Mouse (Mus musculus): ENCODE results near the gene Asb8. TPM values are rescaled to one million over a fixed set of nuclear protein-coding genes. Genes with fewer than 3 reads are reported as not detected.
A peak's percentile ranks its signal among the peaks of the same experiment; 100 is the strongest.

Gene Asb8
- total RNA-seq, 2 experiments from 2014 or later: 16.4 to 25.6 TPM

DNA sequence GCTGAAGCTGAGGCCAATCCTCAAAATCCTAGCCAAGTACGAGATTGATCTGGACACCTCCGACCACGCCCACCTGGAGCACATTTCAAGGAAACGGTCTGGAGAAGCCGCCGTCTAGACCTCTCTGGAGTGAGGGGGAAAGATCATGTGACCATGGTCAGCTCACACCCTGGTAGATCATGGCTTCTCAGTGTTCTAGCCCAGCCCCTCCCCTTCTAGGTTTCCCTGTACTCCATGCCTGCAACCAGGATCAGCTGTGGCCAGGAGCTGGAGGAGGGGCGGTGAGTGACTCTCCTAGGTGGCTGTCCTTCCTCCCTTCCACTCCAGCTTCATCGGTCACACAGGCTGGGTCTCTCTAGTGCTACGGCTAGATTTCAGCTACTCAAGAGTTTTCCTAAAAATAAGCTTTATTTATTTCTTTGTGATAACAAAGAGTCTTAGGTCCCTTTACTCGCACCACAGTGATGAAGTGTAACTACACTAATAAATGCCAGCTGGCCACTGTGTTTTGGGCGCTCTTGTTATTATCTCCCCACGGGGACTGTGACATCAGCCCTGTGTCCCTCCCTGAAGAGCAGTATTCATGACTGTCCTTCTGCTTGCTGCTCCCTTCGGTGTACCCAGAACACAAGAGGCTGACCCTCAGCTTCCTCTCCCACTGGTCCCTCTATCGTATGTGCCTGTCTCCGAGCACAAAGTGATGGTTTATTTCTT, 33.3 kb downstream of the Asb8 start:
- no peak for ATAC-seq (replicated peaks; ENCODE audit: low FRiP score, low TSS enrichment, poor library complexity, severe bottlenecking)

GRCm38 (mm10) chr15:98131451-98131850, 34.0 kb downstream of the Asb8 start:
- no peak for ATAC-seq (replicated peaks; ENCODE audit: low FRiP score, low TSS enrichment, poor library complexity, severe bottlenecking)

DNA sequence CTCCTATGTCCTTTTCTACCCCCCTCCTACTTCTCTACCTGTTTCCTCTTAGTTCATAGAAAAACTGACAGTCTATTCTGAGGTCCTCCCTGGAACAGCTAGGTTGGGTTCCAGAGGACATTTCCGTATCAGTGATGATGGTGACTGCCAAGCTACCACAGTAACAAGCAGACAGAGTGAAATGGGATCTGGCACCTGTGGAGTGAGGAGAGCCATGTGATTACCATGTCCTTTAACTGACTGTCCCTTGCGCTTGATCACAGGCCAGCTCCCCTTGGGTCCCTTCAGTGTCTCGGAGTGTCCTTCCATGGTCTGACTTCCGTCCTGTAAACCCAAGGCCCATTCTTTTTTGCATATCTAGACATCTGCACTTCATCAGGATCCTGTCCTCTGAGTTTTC, 34.4 kb downstream of the Asb8 start:
- no peak for ATAC-seq (replicated peaks; ENCODE audit: low FRiP score, low TSS enrichment, poor library complexity, severe bottlenecking)

GRCm38 (mm10) chr15:98120831-98121230, 44.6 kb downstream of the Asb8 start:
- ATAC-seq (replicated peaks; ENCODE audit: low FRiP score, low TSS enrichment, poor library complexity, severe bottlenecking): no peak

GRCm38 (mm10) chr15:98119363-98119762, 46.1 kb downstream of the Asb8 start:
- ATAC-seq (replicated peaks; ENCODE audit: low FRiP score, low TSS enrichment, poor library complexity, severe bottlenecking): no peak

GRCm38 (mm10) chr15:98116287-98116686, 49.1 kb downstream of the Asb8 start:
- peak; percentile 91 for ATAC-seq (replicated peaks; ENCODE audit: low FRiP score, low TSS enrichment, poor library complexity, severe bottlenecking)

- peak; percentile 13 for ATAC-seq (replicated peaks; ENCODE audit: low FRiP score, low TSS enrichment, poor library complexity, severe bottlenecking)
These were observed 49.7 kb downstream of the Asb8 start for GRCm38 (mm10) chr15:98115779-98116163.

DNA sequence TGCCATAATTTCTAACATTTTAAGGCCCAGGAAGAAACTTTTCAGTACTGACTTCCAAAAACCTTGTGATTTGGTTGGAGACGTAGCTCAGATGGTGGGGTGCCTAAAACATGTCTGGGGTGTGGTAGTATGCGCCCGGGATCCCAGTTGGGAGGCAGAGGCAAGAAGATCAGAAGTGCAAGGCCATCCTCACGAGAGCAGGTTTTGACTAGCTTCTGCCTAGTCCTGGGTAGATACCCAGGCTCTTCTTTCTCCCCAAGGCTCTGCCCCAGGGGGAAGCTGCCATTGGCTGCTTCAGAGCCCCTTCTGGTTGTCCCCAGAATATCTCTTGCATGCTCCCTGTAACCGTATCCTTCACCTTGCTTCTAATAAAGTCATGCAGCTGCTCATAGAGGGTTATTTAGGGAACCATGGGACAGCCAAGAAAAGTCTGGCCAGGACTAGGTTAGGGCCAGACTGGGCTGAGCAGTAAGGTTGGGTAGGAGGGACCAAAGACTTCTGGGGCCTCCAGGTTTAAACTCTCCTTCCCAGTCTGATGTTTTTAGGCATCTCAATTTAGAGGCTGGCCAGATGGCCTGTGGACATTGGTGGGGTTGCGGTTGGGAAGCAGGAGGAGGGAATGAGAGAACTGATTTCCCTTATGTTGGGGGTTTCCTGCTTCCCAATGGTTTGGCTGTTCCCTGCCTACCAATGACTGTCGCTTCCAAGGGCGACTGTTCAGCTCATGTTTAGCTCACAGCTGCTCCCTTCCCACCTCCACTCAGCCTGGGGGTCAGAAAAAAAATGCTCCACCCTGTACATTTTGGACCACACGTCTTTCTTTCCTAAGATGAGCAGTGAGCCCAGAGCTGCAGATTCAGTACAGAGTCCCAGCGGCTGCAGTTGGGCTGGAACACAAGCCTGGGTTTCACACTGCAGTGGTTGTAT, 50.3 kb downstream of the Asb8 start:
- no peak for ATAC-seq (replicated peaks; ENCODE audit: low FRiP score, low TSS enrichment, poor library complexity, severe bottlenecking)

DNA sequence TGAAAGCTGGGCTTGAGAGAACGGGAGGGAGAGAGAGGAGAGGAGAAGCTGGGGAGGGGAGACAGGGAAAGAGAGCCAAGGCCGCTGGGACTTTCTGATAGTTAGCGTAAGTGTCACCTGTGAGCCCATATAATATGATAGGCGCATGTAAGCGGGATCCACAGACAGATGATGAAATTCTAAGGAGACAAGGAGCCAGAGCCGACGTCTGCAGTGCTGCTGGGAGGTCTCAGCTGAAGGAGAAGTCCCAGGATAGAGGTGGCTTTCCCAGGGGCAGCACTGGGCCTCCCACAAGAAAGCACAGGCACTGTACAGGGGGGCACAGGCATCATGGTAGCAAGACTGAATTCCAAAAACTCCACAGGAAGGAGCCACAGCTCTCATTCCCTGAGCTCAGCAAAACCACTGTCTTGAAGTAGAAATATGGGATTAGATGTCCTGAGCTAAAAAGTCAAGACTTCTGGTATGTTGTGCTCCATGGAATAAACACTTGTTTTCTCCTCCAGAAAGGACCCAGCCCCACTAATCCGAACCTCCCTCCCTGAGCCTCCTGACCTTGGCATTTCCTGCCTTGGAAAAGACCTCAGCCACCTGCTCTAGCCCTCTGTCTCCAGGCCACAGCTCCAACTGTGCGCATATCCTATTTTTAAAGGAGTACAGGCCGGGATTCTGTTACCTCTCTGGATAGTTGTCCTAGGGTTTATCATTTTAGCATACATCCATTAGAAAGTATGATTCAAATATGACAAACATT, 51.1 kb downstream of the Asb8 start:
- no peak for ATAC-seq (replicated peaks; ENCODE audit: low FRiP score, low TSS enrichment, poor library complexity, severe bottlenecking)

DNA sequence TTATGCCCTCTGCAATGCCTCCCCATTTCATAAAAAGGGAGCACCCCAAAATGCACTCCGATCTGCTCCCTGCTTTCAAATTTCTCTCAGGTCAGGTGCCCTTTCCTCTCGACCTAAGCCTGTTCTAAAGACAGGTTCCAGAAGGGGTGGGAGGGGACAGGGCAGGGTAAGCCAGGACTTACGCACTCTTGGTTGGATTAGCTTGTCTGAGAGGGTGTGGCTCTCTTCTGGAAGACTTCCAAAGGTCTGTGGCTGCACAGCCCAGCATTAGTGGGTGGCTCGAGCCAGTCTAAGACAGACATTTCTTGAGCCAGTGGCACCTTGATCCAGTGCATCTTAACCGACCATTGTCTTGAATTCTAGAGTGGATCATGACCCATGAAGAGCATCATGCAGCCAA, 53.6 kb downstream of the Asb8 start:
- ATAC-seq (replicated peaks; ENCODE audit: low FRiP score, low TSS enrichment, poor library complexity, severe bottlenecking): peak; percentile 61

DNA sequence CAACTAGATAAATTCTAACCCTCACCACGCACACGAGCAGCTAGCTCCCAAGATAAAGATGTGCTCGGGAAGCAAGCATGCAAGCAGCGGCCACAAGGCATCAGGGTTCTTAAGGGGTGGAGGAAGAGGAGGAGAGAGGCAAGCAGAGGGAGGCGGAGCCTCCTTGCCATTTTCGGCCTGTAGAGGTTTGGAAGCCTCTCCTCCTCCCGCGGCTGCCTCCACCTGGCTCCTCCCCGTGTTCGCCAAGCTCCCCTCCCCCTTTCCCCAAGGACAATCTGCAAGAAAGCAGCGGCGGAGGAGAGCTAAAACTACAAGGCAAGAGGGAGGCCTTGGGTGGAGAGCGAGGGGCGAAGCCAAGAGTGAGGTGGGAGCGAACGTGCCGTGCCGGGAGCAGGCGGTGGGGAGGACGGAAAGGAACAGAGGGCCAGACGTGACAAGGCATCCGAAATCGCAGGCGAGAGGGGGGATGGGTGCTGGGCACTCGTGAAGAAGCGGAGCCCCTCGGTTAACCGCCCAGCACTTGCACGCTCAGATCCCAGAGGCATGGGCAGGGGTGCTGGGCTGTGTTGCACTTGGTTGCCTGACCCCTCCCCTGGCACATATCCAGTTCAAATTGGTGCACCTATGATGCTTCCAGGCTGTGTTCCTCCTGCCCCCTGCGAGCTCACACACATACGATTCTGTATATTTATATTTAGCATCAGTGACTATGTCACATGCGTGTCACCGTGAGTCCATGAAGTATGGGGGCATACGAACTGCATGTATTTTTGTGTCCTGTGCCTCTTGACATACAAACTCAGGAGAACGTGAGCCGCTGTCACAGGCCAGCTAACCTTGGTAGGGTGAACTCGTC, 56.9 kb downstream of the Asb8 start:
- ATAC-seq (replicated peaks; ENCODE audit: low FRiP score, low TSS enrichment, poor library complexity, severe bottlenecking): peak; percentile 88

DNA sequence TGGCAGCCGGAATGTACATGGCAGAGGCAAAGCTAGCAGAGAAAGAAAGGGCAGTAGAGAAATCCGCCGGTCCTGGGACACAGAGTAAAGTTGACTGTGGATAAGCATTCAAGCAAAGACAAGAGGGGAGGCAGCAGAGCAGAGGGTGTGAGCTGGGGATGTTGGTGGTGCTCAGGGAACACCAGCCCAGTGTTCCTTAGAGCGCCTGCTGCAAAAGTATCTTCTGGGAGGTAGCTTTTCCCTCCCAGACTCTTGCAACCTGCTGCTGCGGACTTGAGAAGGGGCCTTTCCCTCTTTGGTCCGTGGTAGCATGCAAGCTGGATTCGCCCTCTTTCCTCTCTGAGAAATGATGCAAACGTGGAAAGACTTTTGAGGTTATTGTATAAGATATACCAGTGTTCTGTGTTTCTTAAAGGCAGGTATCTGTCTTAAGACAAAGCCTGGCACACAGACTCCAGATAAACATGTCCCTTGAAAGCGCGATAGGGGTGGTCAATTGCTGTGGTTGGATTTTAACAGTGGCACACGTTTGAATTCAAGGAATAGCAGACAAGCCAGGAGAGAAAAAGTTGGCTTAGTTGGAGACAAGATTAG, 57.6 kb downstream of the Asb8 start:
- peak; percentile 46 for ATAC-seq (replicated peaks; ENCODE audit: low FRiP score, low TSS enrichment, poor library complexity, severe bottlenecking)

DNA sequence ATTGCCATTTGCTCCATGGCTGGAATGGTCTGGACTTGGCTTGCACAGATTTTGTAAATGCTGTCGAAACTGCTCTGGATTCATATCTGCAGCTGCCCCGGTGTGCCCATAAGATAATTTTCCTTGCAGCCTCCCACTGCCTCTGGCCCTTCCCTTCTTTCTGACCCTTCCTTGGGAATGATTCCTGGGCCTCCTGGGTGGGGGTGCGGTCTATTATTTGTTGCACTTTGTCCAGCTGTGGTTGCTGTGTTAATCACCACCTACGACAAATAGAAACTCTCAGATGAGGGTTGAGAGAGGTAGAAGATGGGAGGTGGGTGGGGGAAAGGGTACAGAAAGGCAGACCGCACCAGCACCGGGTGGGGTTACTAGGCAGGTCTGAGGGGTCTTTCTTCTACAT, 58.2 kb downstream of the Asb8 start:
- ATAC-seq (replicated peaks; ENCODE audit: low FRiP score, low TSS enrichment, poor library complexity, severe bottlenecking): no peak

DNA sequence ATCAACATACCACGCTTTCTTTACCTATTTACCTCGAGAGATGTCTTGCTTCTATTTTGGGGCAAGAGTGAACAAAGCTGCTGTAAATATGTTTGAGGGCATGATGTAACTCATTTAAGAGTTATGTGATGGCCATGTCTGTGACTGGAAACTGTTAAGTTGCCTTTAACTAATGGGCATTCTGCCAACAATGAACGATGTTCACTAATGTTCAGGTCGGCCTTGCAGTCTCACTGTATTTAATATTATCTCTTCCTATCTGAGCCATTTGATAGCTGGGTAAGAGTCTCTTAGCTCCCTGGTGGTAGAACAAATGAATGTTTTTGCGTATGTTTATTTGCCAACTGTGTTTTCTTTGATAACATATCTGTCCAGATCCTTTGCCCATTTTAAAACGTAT, 58.9 kb downstream of the Asb8 start:
- peak; percentile 36 for ATAC-seq (replicated peaks; ENCODE audit: low FRiP score, low TSS enrichment, poor library complexity, severe bottlenecking)

- ATAC-seq (replicated peaks; ENCODE audit: low FRiP score, low TSS enrichment, poor library complexity, severe bottlenecking): no peak
These were observed 63.0 kb downstream of the Asb8 start for GRCm38 (mm10) chr15:98102401-98102800.

DNA sequence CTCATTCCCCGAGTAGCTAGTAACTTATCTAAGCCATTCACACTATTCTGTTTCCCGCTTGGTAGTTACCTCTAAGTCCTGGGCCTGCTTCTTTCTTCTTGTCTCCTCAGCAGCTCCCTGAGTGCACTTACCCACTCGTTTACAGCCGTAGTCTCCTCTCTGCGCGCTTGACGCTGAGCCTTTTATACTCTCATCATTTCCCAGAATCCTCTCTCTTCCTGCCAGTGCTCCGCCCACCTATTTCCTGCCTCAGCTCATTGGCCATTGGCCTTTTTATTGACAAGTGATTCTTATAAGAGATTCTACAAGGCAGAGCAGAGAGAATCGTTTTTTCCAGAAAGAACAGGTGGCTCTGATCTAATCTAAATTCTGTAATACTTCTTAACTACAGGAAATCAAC, 66.9 kb downstream of the Asb8 start:
- ATAC-seq (replicated peaks; ENCODE audit: low FRiP score, low TSS enrichment, poor library complexity, severe bottlenecking): no peak

- ATAC-seq (replicated peaks; ENCODE audit: low FRiP score, low TSS enrichment, poor library complexity, severe bottlenecking): no peak
These were observed 68.5 kb downstream of the Asb8 start for GRCm38 (mm10) chr15:98096957-98097356.

DNA sequence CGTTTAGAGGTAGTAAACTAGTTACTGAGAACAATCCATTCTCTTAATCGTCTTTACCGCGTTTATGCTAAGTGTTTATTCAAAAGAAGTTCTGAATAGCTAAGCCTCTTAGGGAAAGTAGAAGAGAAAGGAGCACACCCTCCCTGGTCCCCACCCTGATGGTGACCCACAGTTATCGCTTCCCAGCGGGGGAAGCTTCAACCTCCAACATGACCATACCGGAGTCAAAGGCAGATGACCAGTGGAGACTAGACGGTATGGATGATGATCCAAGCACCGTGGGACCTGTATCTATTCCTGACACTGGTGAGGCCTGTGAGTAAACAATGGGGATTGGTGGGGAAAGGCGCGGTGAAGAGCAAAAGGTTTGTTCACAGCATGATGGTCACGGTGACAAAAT, 70.5 kb downstream of the Asb8 start:
- no peak for ATAC-seq (replicated peaks; ENCODE audit: low FRiP score, low TSS enrichment, poor library complexity, severe bottlenecking)

Data from megakaryocyte-erythroid progenitor cell, adult 5-6 weeks (primary cell).